ENCODE assay signal across 8 mouse cellular contexts in genomic region chr16:31896971-31897774, GRCm38 (mm10). TPM values are rescaled to one million over a fixed set of nuclear protein-coding genes. Genes with fewer than 3 reads are reported as not detected.
DNase-seq lines count a peak whose midpoint lies in the region; ATAC-seq and TF ChIP-seq lines count a peak whose summit lies in the region.

No protein-coding gene starts in this region.

- peaks cover 6% of the 10 kb centered on the region; the same call in 1 of the 2 replicates for H3K4me1 ChIP-seq in forebrain, embryonic 14.5 days (ENCODE audit: control insufficient read depth, insufficient read depth, low read length)
- H3K4me1 ChIP-seq in kidney, adult 2 months (ENCODE audit: control insufficient read depth, insufficient read depth, low read length), result no peaks in the 10 kb centered on the region
- no peaks in the 10 kb centered on the region for H3K4me1 ChIP-seq in liver, embryonic 14.5 days (replicated peaks; ENCODE audit: control insufficient read depth in 2 of 2, insufficient read depth in 2 of 2, low read length in 1 of 2)
- H3K4me1 ChIP-seq in neural tube, embryonic 15.5 days, result peaks cover 26% of the 10 kb centered on the region

- TF ChIP-seq EP300 in liver, embryonic 14.5 days (IDR thresholded peaks at IDR 0.05; ENCODE audit: low read depth), result no peak

- H3K4me2 ChIP-seq in forebrain, embryonic 14.5 days (ENCODE audit: low read length), result peak overlapping the region; percentile 55
- H3K4me2 ChIP-seq in liver, embryonic 14.5 days (ENCODE audit: low read depth), result peak overlapping the region; percentile 25
- peak overlapping the region; percentile 60 for H3K4me2 ChIP-seq in neural tube, embryonic 15.5 days

- TF ChIP-seq CTCF in kidney, adult 2 months (conservative IDR thresholded peaks at IDR 0.05; ENCODE audit: insufficient read depth, insufficient read length, low read depth, low read length), result no peak
- TF ChIP-seq CTCF in liver, embryonic 14.5 days (IDR thresholded peaks at IDR 0.05; ENCODE audit: low read depth), result peak; percentile 26; the same call in 1 of the 2 replicates

- 11% methylated on average over 27 of the region's 29 CpGs for WGBS in forebrain, embryonic 14.5 days
- 19% methylated on average over 29 of the region's 29 CpGs for WGBS in kidney, adult 2 months
- 16% methylated on average over 29 of the region's 29 CpGs for WGBS in liver, embryonic 14.5 days (ENCODE audit: insufficient replicate concordance)
- WGBS in neural tube, embryonic 15.5 days, result 14% methylated on average over 29 of the region's 29 CpGs

- peak overlapping the region; percentile 66 for H3K27ac ChIP-seq in forebrain, embryonic 14.5 days (ENCODE audit: low read depth, low read length)
- H3K27ac ChIP-seq in kidney, adult 2 months (ENCODE audit: insufficient read depth, low read depth, low read length), result no peak overlapping the region
- no peak overlapping the region for H3K27ac ChIP-seq in liver, embryonic 14.5 days
- H3K27ac ChIP-seq in neural tube, embryonic 15.5 days (replicated peaks), result peak overlapping the region; percentile 74

- no peak for TF ChIP-seq POLR2A in kidney, adult 2 months (IDR thresholded peaks at IDR 0.05; ENCODE audit: low read depth, low read length)

- peak; percentile 36 for DNase-seq in gastrocnemius, postnatal 14 days
- no peak for DNase-seq in gastrocnemius, adult 8-10 months (ENCODE audit: low spot score in 2 of 2)
- DNase-seq in cerebellum, adult 11 months, result peak; percentile 53
- peak; percentile 63 for DNase-seq in forebrain, embryonic 14.5 days (ENCODE audit: low spot score)
- peak; percentile 25 for DNase-seq in kidney, adult 2 months
- DNase-seq in liver, embryonic 14.5 days (ENCODE audit: low read depth in 3 of 3, low spot score in 3 of 3), result no peak

- peak; percentile 57 for ATAC-seq in forebrain, embryonic 14.5 days
- ATAC-seq in liver, embryonic 14.5 days (ENCODE audit: insufficient read depth), result no peak
- peak; percentile 71 for ATAC-seq in neural tube, embryonic 15.5 days (ENCODE audit: low FRiP score)
- no peak for ATAC-seq in erythroid progenitor cell, adult 5-6 weeks (replicated peaks; ENCODE audit: low FRiP score, poor library complexity, severe bottlenecking)

- H3K9ac ChIP-seq in forebrain, embryonic 14.5 days (ENCODE audit: low read length), result peak overlapping the region; percentile 58
- H3K9ac ChIP-seq in liver, embryonic 14.5 days (replicated peaks), result no peak overlapping the region
- peak overlapping the region; percentile 46 for H3K9ac ChIP-seq in neural tube, embryonic 15.5 days (replicated peaks)

- no peaks in the 10 kb centered on the region; the same call in 1 of the 2 replicates for H3K9me3 ChIP-seq in forebrain, embryonic 14.5 days (replicated peaks; ENCODE audit: control insufficient read depth, low read length)
- H3K9me3 ChIP-seq in liver, embryonic 14.5 days (ENCODE audit: control insufficient read depth, low read length), result no peaks in the 10 kb centered on the region
- H3K9me3 ChIP-seq in neural tube, embryonic 15.5 days (replicated peaks), result no peaks in the 10 kb centered on the region

- intact Hi-C loops in gastrocnemius, postnatal 14 days (cut with DNase I; ENCODE audit: low total_unique reads), result no loop called here

- no peaks in the 10 kb centered on the region for H3K27me3 ChIP-seq in forebrain, embryonic 14.5 days (replicated peaks; ENCODE audit: control insufficient read depth, insufficient read depth, low read length)
- no peaks in the 10 kb centered on the region for H3K27me3 ChIP-seq in kidney, adult 2 months (replicated peaks; ENCODE audit: control insufficient read depth, insufficient read depth, low read length)
- no peaks in the 10 kb centered on the region for H3K27me3 ChIP-seq in liver, embryonic 14.5 days (ENCODE audit: control insufficient read depth, insufficient read depth, low read length)
- no peaks in the 10 kb centered on the region for H3K27me3 ChIP-seq in neural tube, embryonic 15.5 days (replicated peaks)

- H3K4me3 ChIP-seq in forebrain, embryonic 14.5 days (ENCODE audit: low read depth, low read length), result peak overlapping the region; percentile 20
- H3K4me3 ChIP-seq in kidney, adult 2 months (ENCODE audit: insufficient read depth, low read depth, low read length), result no peak overlapping the region
- H3K4me3 ChIP-seq in liver, embryonic 14.5 days (ENCODE audit: insufficient read depth in 1 of 2, low read depth in 2 of 2, low read length in 2 of 2), result no peak overlapping the region
- peak overlapping the region; percentile 26 for H3K4me3 ChIP-seq in neural tube, embryonic 15.5 days (replicated peaks)

- no peaks in the 10 kb centered on the region for H3K36me3 ChIP-seq in forebrain, embryonic 14.5 days (ENCODE audit: control insufficient read depth, insufficient read depth, low read length)
- no peaks in the 10 kb centered on the region for H3K36me3 ChIP-seq in kidney, adult 2 months (ENCODE audit: control insufficient read depth, insufficient read depth, low read length)
- H3K36me3 ChIP-seq in liver, embryonic 14.5 days (replicated peaks; ENCODE audit: control insufficient read depth, insufficient read depth, low read depth), result no peaks in the 10 kb centered on the region
- no peaks in the 10 kb centered on the region for H3K36me3 ChIP-seq in neural tube, embryonic 15.5 days

RNA-seq across cellular contexts. Expression of gene Meltf, which starts 18.6 kb away (rescaled TPM):
- total RNA-seq in gastrocnemius, postnatal 14 days (2021), result under 1 TPM in 1 of 2 experiments, not detected in 1; 0.04 TPM
- not detected for total RNA-seq in gastrocnemius, adult 8-10 months (2022)
- 0.04 and 0.09 TPM in 2 replicates for polyA plus RNA-seq in forebrain, embryonic 14.5 days (2014; fragmentation: Nextera tagmentation; extraction: Ambion mirVana)
- 0.11 and 0.14 TPM in 2 replicates for polyA plus RNA-seq in kidney, adult 2 months (2012; rRNA removed)
- polyA plus RNA-seq in liver, embryonic 14.5 days (2012; rRNA removed), result 0.03 and 0.05 TPM in 2 replicates
- polyA plus RNA-seq in liver, embryonic 14.5 days (2014; fragmentation: Nextera tagmentation; extraction: Ambion mirVana), result 0.06 TPM in 1 of 2 replicates, not detected in the other
- 0.42 and 0.61 TPM in 2 replicates for polyA plus RNA-seq in neural tube, embryonic 15.5 days (2015; fragmentation: Nextera tagmentation; extraction: Ambion mirVana)
- not detected in 2 replicates for total RNA-seq in erythroid progenitor cell, adult 5-6 weeks (2015; ENCODE audit: low replicate concordance)
- not detected in 2 replicates for total RNA-seq in erythroid progenitor cell, adult 5-6 weeks (2017; ENCODE audit: low replicate concordance)

RNA-seq across cellular contexts. Expression of gene Pigz, which starts 36.5 kb away (rescaled TPM):
- 1 to 10 TPM; 1.8 to 4.7 TPM for total RNA-seq in gastrocnemius, postnatal 14 days (2021)
- total RNA-seq in gastrocnemius, adult 8-10 months (2022), result 1 to 10 TPM in 1 of 4 experiments, under 1 TPM in 3; 0.10 to 1.2 (median 0.16) TPM
- 0.91 and 2.2 TPM in 2 replicates for polyA plus RNA-seq in forebrain, embryonic 14.5 days (2014; fragmentation: Nextera tagmentation; extraction: Ambion mirVana)
- polyA plus RNA-seq in kidney, adult 2 months (2012; rRNA removed), result 2.0 and 2.2 TPM in 2 replicates
- 0.15 and 0.31 TPM in 2 replicates for polyA plus RNA-seq in liver, embryonic 14.5 days (2012; rRNA removed)
- polyA plus RNA-seq in liver, embryonic 14.5 days (2014; fragmentation: Nextera tagmentation; extraction: Ambion mirVana), result 0.28 and 0.34 TPM in 2 replicates
- 5.2 and 5.7 TPM in 2 replicates for polyA plus RNA-seq in neural tube, embryonic 15.5 days (2015; fragmentation: Nextera tagmentation; extraction: Ambion mirVana)
- 3.2 TPM in 1 of 2 replicates, not detected in the other for total RNA-seq in erythroid progenitor cell, adult 5-6 weeks (2015; ENCODE audit: low replicate concordance)
- 0.15 and 0.39 TPM in 2 replicates for total RNA-seq in erythroid progenitor cell, adult 5-6 weeks (2017; ENCODE audit: low replicate concordance)

RNA-seq across cellular contexts. Expression of gene 0610012G03Rik, which starts 51.1 kb away (rescaled TPM):
- total RNA-seq in gastrocnemius, postnatal 14 days (2021), result 10 to 100 TPM; 43.1 to 43.3 TPM
- total RNA-seq in gastrocnemius, adult 8-10 months (2022), result 10 to 100 TPM; 50.1 to 56.6 (median 51.4) TPM
- polyA plus RNA-seq in forebrain, embryonic 14.5 days (2014; fragmentation: Nextera tagmentation; extraction: Ambion mirVana), result 127 and 136 TPM in 2 replicates
- 96.7 and 122 TPM in 2 replicates for polyA plus RNA-seq in kidney, adult 2 months (2012; rRNA removed)
- polyA plus RNA-seq in liver, embryonic 14.5 days (2012; rRNA removed), result 21.5 and 23.2 TPM in 2 replicates
- polyA plus RNA-seq in liver, embryonic 14.5 days (2014; fragmentation: Nextera tagmentation; extraction: Ambion mirVana), result 42.3 and 45.3 TPM in 2 replicates
- polyA plus RNA-seq in neural tube, embryonic 15.5 days (2015; fragmentation: Nextera tagmentation; extraction: Ambion mirVana), result 111 and 126 TPM in 2 replicates
- 10.5 and 11.9 TPM in 2 replicates for total RNA-seq in erythroid progenitor cell, adult 5-6 weeks (2015; ENCODE audit: low replicate concordance)
- 2.1 TPM in 1 of 2 replicates, not detected in the other for total RNA-seq in erythroid progenitor cell, adult 5-6 weeks (2017; ENCODE audit: low replicate concordance)

RNA-seq across cellular contexts. Expression of gene Ncbp2, which starts 51.1 kb away (rescaled TPM):
- 10 to 100 TPM; 16.3 to 20.6 TPM for total RNA-seq in gastrocnemius, postnatal 14 days (2021)
- 10 to 100 TPM in 3 of 4 experiments, 1 to 10 TPM in 1; 9.6 to 13.5 (median 10.3) TPM for total RNA-seq in gastrocnemius, adult 8-10 months (2022)
- polyA plus RNA-seq in forebrain, embryonic 14.5 days (2014; fragmentation: Nextera tagmentation; extraction: Ambion mirVana), result 103 and 116 TPM in 2 replicates
- polyA plus RNA-seq in kidney, adult 2 months (2012; rRNA removed), result 10.9 and 28.9 TPM in 2 replicates
- polyA plus RNA-seq in liver, embryonic 14.5 days (2012; rRNA removed), result 10.7 and 25.1 TPM in 2 replicates
- polyA plus RNA-seq in liver, embryonic 14.5 days (2014; fragmentation: Nextera tagmentation; extraction: Ambion mirVana), result 29.0 and 31.5 TPM in 2 replicates
- polyA plus RNA-seq in neural tube, embryonic 15.5 days (2015; fragmentation: Nextera tagmentation; extraction: Ambion mirVana), result 90.5 and 98.7 TPM in 2 replicates
- total RNA-seq in erythroid progenitor cell, adult 5-6 weeks (2015; ENCODE audit: low replicate concordance), result 7.9 and 9.2 TPM in 2 replicates
- 4.4 and 5.9 TPM in 2 replicates for total RNA-seq in erythroid progenitor cell, adult 5-6 weeks (2017; ENCODE audit: low replicate concordance)

Comparison
In these comparisons a context has a peak if more than half of its experiments do, and no peak if none do; other contexts are left out.
1. DNase-seq: peak in gastrocnemius, postnatal 14 days (single experiment), cerebellum, adult 11 months (single experiment), forebrain, embryonic 14.5 days (single experiment) and kidney, adult 2 months (single experiment); none in gastrocnemius, adult 8-10 months (0 of 2) and liver, embryonic 14.5 days (0 of 3).
2. ATAC-seq: peak in forebrain, embryonic 14.5 days (single experiment) and neural tube, embryonic 15.5 days (single experiment); none in liver, embryonic 14.5 days (single experiment) and erythroid progenitor cell, adult 5-6 weeks (single experiment).
3. H3K27ac ChIP-seq: peak in forebrain, embryonic 14.5 days (single experiment) and neural tube, embryonic 15.5 days (single experiment); none in kidney, adult 2 months (single experiment) and liver, embryonic 14.5 days (single experiment).
4. H3K4me3 ChIP-seq: peak in forebrain, embryonic 14.5 days (single experiment) and neural tube, embryonic 15.5 days (single experiment); none in kidney, adult 2 months (single experiment) and liver, embryonic 14.5 days (0 of 2).
5. Peak in every context shown above with its lines, with median percentiles within 50 percentile points of each other: H3K4me2 ChIP-seq.